Mouse (Mus musculus): ENCODE measurements around the gene Olfr307. TPM values are rescaled to one million over a fixed set of nuclear protein-coding genes. Genes with fewer than 3 reads are reported as not detected.
"Not testable (repeated sequence)": the region's sequence is repeated elsewhere in the genome, so short reads cannot be mapped to it uniquely, and the experiment has no call there.

Olfr307 gene
- not detected for polyA plus RNA-seq (2012; fragmentation: generic; extraction: Trizol)

- no peak for TF ChIP-seq E2F4 (IDR thresholded peaks at IDR 0.05; ENCODE audit: insufficient read depth)
- TF ChIP-seq MYOG (IDR thresholded peaks at IDR 0.05; ENCODE audit: control insufficient read depth in 1 of 3, insufficient read depth in 1 of 3, insufficient read length in 2 of 3, low read depth in 2 of 3): no peak
- no peak for TF ChIP-seq REST (IDR thresholded peaks at IDR 0.05; ENCODE audit: insufficient read depth, insufficient read length)
- TF ChIP-seq USF1 (IDR thresholded peaks at IDR 0.05; ENCODE audit: low read depth): no peak
- TF ChIP-seq MAX (IDR thresholded peaks at IDR 0.05; ENCODE audit: low read depth): no peak
- TF ChIP-seq TCF12 (IDR thresholded peaks at IDR 0.05; ENCODE audit: insufficient read depth, poor library complexity, severe bottlenecking): no peak
- TF ChIP-seq POLR2AphosphoS2 (IDR thresholded peaks at IDR 0.05; ENCODE audit: insufficient read length, low read depth): no peak
- TF ChIP-seq POLR2A (IDR thresholded peaks at IDR 0.05; ENCODE audit: insufficient read length, low read depth): no peak
- no peak for TF ChIP-seq CEBPB (IDR thresholded peaks at IDR 0.05; ENCODE audit: insufficient read depth, poor library complexity, severe bottlenecking)
- no peak for TF ChIP-seq SRF (IDR thresholded peaks at IDR 0.05; ENCODE audit: control insufficient read depth, insufficient read length, low read depth)
- TF ChIP-seq MYOD1 (IDR thresholded peaks at IDR 0.05; ENCODE audit: control insufficient read depth in 1 of 3, insufficient read length in 2 of 3, low read depth in 2 of 3): no peak
- no peak for TF ChIP-seq TCF3 (IDR thresholded peaks at IDR 0.05; ENCODE audit: insufficient read length, low read depth)
- H3K36me3 ChIP-seq (ENCODE audit: control insufficient read depth, insufficient read depth): no peaks in the 10 kb centered on the region
These were observed at the start of gene Olfr307 for GRCm38 (mm10) chr7:86337486-86337885. TSS of gene Olfr307 (minus strand) at chr7:86337586.

DNA sequence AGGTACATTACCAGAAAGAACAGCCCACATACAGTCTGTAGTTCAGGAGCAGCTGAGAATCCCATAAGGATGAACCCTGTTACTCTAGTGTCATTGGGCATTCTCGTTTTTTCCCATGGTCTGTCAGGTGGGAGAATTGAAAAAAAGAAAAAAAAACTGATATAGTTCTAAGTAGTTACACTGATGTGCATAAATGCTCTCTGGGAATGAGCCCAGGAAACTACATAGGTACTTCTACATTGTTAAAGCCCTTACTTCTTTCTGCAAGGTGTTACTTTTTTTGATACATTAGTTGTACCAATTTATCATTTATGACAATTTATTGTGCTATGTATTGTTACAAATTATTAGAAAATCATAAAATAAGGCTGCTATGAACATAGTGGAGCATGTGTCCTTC lies 49.2 kb upstream of the Olfr307 start, which contains the start of gene Olfr304:
Olfr304 (minus strand) TSS at position 101 of the 400 bp plus-strand sequence.
- no peaks in the 10 kb centered on the region for H3K27me3 ChIP-seq (ENCODE audit: control insufficient read depth, insufficient read depth, insufficient read length)
- H3K36me3 ChIP-seq (ENCODE audit: control insufficient read depth, insufficient read depth): no peaks in the 10 kb centered on the region
- H3K79me2 ChIP-seq (ENCODE audit: control insufficient read depth, insufficient read depth): no peaks in the 10 kb centered on the region
- no peak for TF ChIP-seq REST (IDR thresholded peaks at IDR 0.05; ENCODE audit: insufficient read depth, insufficient read length)
- TF ChIP-seq TCF12 (IDR thresholded peaks at IDR 0.05; ENCODE audit: insufficient read depth, poor library complexity, severe bottlenecking): no peak
- no peak for TF ChIP-seq POLR2AphosphoS2 (IDR thresholded peaks at IDR 0.05; ENCODE audit: insufficient read length, low read depth)
- no peak for TF ChIP-seq USF1 (IDR thresholded peaks at IDR 0.05; ENCODE audit: low read depth)
- no peak for TF ChIP-seq TCF3 (IDR thresholded peaks at IDR 0.05; ENCODE audit: insufficient read length, low read depth)
- no peak for TF ChIP-seq MYOD1 (IDR thresholded peaks at IDR 0.05; ENCODE audit: control insufficient read depth in 1 of 3, insufficient read length in 2 of 3, low read depth in 2 of 3)
- no peak for TF ChIP-seq MYOG (IDR thresholded peaks at IDR 0.05; ENCODE audit: control insufficient read depth in 1 of 3, insufficient read depth in 1 of 3, insufficient read length in 2 of 3, low read depth in 2 of 3)
- no peak for TF ChIP-seq CEBPB (IDR thresholded peaks at IDR 0.05; ENCODE audit: insufficient read depth, poor library complexity, severe bottlenecking)
- no peak for TF ChIP-seq E2F4 (IDR thresholded peaks at IDR 0.05; ENCODE audit: insufficient read depth)
- TF ChIP-seq POLR2A (IDR thresholded peaks at IDR 0.05; ENCODE audit: insufficient read length, low read depth): no peak
- no peak for TF ChIP-seq MAX (IDR thresholded peaks at IDR 0.05; ENCODE audit: low read depth)
- no peak for TF ChIP-seq SRF (IDR thresholded peaks at IDR 0.05; ENCODE audit: control insufficient read depth, insufficient read length, low read depth)
- H3K4me2 ChIP-seq (ENCODE audit: low read depth): no peak within 1 kb of the TSS
- H3K4me3 ChIP-seq: no peak within 1 kb of the TSS
- no peak within 1 kb of the TSS for H3ac ChIP-seq (ENCODE audit: control insufficient read depth, insufficient read length)

More at GRCm38 (mm10) chr7:86337486-86337885, at the start of gene Olfr307:
- no peak within 1 kb of the TSS for H3ac ChIP-seq (ENCODE audit: control insufficient read depth, insufficient read length)
- no peak within 1 kb of the TSS for H3K4me2 ChIP-seq (ENCODE audit: low read depth)
- no peaks in the 10 kb centered on the region for H3K27me3 ChIP-seq (ENCODE audit: control insufficient read depth, insufficient read depth, insufficient read length)
- H3K4me3 ChIP-seq: no peak within 1 kb of the TSS
- no peaks in the 10 kb centered on the region for H3K79me2 ChIP-seq (ENCODE audit: control insufficient read depth, insufficient read depth)

DNA sequence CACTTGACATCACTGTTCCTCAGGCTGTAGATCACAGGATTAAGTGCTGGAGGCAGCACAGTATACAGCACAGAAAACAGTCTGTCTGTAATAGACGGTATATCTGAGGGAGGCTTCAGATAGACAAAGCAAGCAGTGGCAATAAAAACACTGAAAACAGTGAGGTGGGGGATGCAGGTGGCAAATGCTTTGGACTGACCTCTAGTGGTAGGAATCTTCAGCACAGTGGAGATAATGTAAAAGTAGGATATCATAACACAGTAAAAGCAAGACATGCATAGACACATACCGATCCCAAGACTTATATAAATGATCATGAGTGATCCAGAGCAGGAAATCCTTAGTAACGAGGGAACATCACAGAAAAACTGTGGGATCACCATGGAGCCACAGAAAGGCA lies 48.4 kb upstream of the Olfr307 start:
- Histone ChIP-seq H3K4me3 (no peak overlapping the region), H3K79me2 (ENCODE audit: control insufficient read depth, insufficient read depth) (no peaks in the 10 kb centered on the region), H3K4me2 (ENCODE audit: low read depth) (no peak overlapping the region), H3K36me3 (ENCODE audit: control insufficient read depth, insufficient read depth) (no peaks in the 10 kb centered on the region), H3K27me3 (ENCODE audit: control insufficient read depth, insufficient read depth, insufficient read length) (no peaks in the 10 kb centered on the region), H3ac (ENCODE audit: control insufficient read depth, insufficient read length) (no peak overlapping the region)
- TF ChIP-seq SRF (IDR thresholded peaks at IDR 0.05; ENCODE audit: control insufficient read depth, insufficient read length, low read depth) (no peak), E2F4 (IDR thresholded peaks at IDR 0.05; ENCODE audit: insufficient read depth) (no peak), MYOD1 (IDR thresholded peaks at IDR 0.05; ENCODE audit: control insufficient read depth in 1 of 3, insufficient read length in 2 of 3, low read depth in 2 of 3) (no peak), USF1 (IDR thresholded peaks at IDR 0.05; ENCODE audit: low read depth) (no peak), CEBPB (IDR thresholded peaks at IDR 0.05; ENCODE audit: insufficient read depth, poor library complexity, severe bottlenecking) (no peak), POLR2AphosphoS2 (IDR thresholded peaks at IDR 0.05; ENCODE audit: insufficient read length, low read depth) (no peak), MAX (IDR thresholded peaks at IDR 0.05; ENCODE audit: low read depth) (no peak), MYOG (IDR thresholded peaks at IDR 0.05; ENCODE audit: control insufficient read depth in 1 of 3, insufficient read depth in 1 of 3, insufficient read length in 2 of 3, low read depth in 2 of 3) (no peak), REST (IDR thresholded peaks at IDR 0.05; ENCODE audit: insufficient read depth, insufficient read length) (no peak), TCF12 (IDR thresholded peaks at IDR 0.05; ENCODE audit: insufficient read depth, poor library complexity, severe bottlenecking) (no peak), POLR2A (IDR thresholded peaks at IDR 0.05; ENCODE audit: insufficient read length, low read depth) (no peak), TCF3 (IDR thresholded peaks at IDR 0.05; ENCODE audit: insufficient read length, low read depth) (no peak)

- Histone ChIP-seq H3K27me3 (ENCODE audit: control insufficient read depth, insufficient read depth, insufficient read length) (no peaks in the 10 kb centered on the region), H3K4me3 (no peak within 1 kb of the TSS), H3K4me2 (ENCODE audit: low read depth) (no peak within 1 kb of the TSS), H3K36me3 (ENCODE audit: control insufficient read depth, insufficient read depth) (no peaks in the 10 kb centered on the region), H3ac (ENCODE audit: control insufficient read depth, insufficient read length) (no peak within 1 kb of the TSS), H3K79me2 (ENCODE audit: control insufficient read depth, insufficient read depth) (no peaks in the 10 kb centered on the region)
- TF ChIP-seq REST (IDR thresholded peaks at IDR 0.05; ENCODE audit: insufficient read depth, insufficient read length) (no peak), E2F4 (IDR thresholded peaks at IDR 0.05; ENCODE audit: insufficient read depth) (no peak), MYOG (IDR thresholded peaks at IDR 0.05; ENCODE audit: control insufficient read depth in 1 of 3, insufficient read depth in 1 of 3, insufficient read length in 2 of 3, low read depth in 2 of 3) (no peak), POLR2A (IDR thresholded peaks at IDR 0.05; ENCODE audit: insufficient read length, low read depth) (no peak), TCF12 (IDR thresholded peaks at IDR 0.05; ENCODE audit: insufficient read depth, poor library complexity, severe bottlenecking) (no peak), MAX (IDR thresholded peaks at IDR 0.05; ENCODE audit: low read depth) (no peak), SRF (IDR thresholded peaks at IDR 0.05; ENCODE audit: control insufficient read depth, insufficient read length, low read depth) (no peak)
These were observed 29.4 kb upstream of the Olfr307 start, which contains the start of gene Olfr305 for GRCm38 (mm10) chr7:86366828-86367227. TSS of gene Olfr305 (minus strand) at chr7:86366928.

GRCm38 (mm10) chr7:86346296-86346695 lies 8.9 kb upstream of the Olfr307 start:
- not testable (repeated sequence) for H3K79me2 ChIP-seq (ENCODE audit: control insufficient read depth, insufficient read depth); H3K4me3 ChIP-seq; H3K27me3 ChIP-seq (ENCODE audit: control insufficient read depth, insufficient read depth, insufficient read length); H3K4me2 ChIP-seq (ENCODE audit: low read depth); H3K36me3 ChIP-seq (ENCODE audit: control insufficient read depth, insufficient read depth); H3ac ChIP-seq (ENCODE audit: control insufficient read depth, insufficient read length)
